Mouse (Mus musculus): ENCODE measurements around the gene Hilpda. TPM values are rescaled to one million over a fixed set of nuclear protein-coding genes. Genes with fewer than 3 reads are reported as not detected.
A peak's percentile ranks its signal among the peaks of the same experiment; 100 is the strongest.

The Hilpda gene
- 1 to 10 TPM; 6.5 to 7.5 TPM for total RNA-seq (2021)

DNA sequence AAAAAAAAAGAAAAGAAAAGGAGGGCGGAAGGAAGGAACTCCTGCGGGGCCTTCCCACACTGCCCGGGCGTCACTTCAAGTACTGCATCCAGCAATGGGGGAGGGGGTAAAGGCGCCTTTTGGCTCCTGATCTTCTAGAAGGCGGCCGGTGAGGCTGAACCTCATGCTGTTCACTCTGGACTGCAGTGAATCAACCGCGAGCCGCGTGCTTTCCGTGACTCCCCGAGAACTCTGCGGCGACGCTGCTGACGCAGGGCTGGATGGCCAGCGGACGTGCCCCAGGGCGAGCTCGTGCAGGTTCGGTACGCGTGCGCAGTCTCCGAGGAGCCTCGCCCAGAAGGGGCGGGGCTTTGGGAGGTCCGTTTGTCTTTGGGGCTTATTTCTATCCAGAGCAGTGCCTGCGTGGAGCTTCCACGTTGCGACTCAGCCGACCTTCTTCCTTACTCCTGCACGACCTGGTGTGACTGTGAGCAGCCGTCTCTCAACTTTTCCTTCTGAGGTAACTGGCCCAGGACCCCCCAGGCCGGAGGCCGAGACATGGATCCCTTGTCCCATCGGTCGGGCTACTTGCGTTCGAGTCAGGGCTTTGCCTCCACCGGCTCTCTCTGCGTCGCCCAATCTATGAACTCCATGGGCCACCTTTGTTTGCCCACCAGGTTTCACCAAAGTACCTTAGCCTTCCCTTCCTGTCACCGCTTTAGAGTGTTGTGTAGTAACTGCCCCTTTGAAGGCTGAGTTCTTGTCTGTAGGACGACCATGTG is at the start of gene Hilpda:
Gene Hilpda (plus strand): TSS at position 177 of the 761 bp plus-strand sequence.
- intact Hi-C loops (cut with DNase I) = no loop called here
- DNase-seq (ENCODE audit: low spot score in 2 of 2) = peak; percentile 88 to 90

GRCm38 (mm10) chr6:29229265-29229913 is 42.9 kb upstream of the Hilpda start:
- no peak for DNase-seq (ENCODE audit: low spot score in 2 of 2)
- intact Hi-C loops (cut with DNase I) = no loop called here

- no peak for DNase-seq (ENCODE audit: low spot score in 2 of 2)
- intact Hi-C loops (cut with DNase I) = no loop called here
Observed at GRCm38 (mm10) chr6:29230386-29230785, 41.9 kb upstream of the Hilpda start.

- intact Hi-C loops (cut with DNase I) = no loop called here
- no peak for DNase-seq (ENCODE audit: low spot score in 2 of 2)
Observed at GRCm38 (mm10) chr6:29231799-29232198, 40.5 kb upstream of the Hilpda start.

GRCm38 (mm10) chr6:29232321-29232720 is 40.0 kb upstream of the Hilpda start:
- no peak for DNase-seq (ENCODE audit: low spot score in 2 of 2)
- intact Hi-C loops (cut with DNase I) = no loop called here

GRCm38 (mm10) chr6:29233710-29234109 is 38.6 kb upstream of the Hilpda start:
- no peak for DNase-seq (ENCODE audit: low spot score in 2 of 2)
- intact Hi-C loops (cut with DNase I) = no loop called here

DNA sequence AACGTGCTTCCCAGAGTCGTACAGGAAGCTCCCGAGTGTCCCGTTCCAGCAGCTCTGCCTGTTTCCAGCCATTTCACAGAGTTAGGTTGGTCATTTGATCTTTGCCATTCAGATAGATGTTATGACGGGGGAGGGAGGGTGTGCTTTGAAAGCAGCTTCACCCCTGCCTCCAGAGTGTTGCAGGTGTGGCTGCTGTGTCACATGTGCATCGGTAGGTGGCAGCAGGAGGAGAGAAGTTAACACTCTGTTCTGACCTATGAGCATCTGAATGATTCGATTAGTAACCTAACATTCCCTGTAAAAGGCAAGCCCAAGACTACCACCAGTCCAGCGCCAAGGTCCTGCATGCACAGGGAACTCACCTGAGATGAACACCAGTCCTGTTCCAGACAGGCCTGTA is 38.0 kb upstream of the Hilpda start:
- no peak for DNase-seq (ENCODE audit: low spot score in 2 of 2)
- intact Hi-C loops (cut with DNase I) = no loop called here

DNA sequence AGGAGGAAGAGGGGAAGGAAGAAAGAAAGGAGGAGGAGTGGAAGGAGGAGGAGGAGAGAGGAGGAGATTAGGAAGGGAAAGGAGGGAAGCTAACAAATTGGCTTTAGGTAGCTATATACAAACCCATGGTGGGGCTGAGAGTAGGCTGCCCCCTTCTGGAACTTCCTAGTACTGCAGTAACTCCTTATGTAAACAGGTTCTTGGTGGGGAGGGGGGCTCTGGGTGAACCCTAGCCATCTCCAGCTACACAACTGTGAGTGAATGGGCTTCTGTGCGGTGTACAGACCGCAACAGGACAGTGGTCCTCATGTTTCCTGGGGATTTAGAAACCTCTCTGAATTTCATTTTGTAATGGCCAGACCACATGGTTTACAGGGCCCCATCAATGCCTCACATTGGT is 31.5 kb upstream of the Hilpda start:
- intact Hi-C loops (cut with DNase I) = loop anchor here (1.0 to 5.0 kb wide), 2 partner anchors 36 kb away; partner anchors contain the start of gene Fam71f2
- DNase-seq (ENCODE audit: low spot score in 2 of 2) = no peak

DNA sequence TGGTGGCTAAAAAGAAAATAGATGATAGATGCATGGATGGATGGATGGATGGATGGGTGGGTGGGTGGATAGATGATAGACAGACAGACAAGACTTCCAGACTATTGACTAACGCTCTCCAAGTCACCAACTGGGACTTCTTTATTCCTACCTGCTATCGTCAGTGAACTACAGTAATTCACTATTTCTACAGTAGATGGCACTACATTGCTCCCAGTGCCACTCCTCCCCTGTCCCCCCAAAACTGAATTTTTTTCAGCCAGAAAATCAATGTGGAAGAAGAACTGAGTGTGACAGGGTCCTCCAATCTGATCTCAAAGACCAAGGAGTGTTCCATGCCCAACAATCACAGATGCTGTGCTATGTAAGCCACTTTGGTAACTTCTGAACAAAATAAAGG is 30.6 kb upstream of the Hilpda start:
- intact Hi-C loops (cut with DNase I) = loop anchor here (5.0 kb wide), 1 partner anchor 36 kb away; the partner anchor contains the start of gene Fam71f2
- no peak for DNase-seq (ENCODE audit: low spot score in 2 of 2)

- no peak for DNase-seq (ENCODE audit: low spot score in 2 of 2)
- intact Hi-C loops (cut with DNase I) = loop anchor here (5.0 kb wide), 1 partner anchor 35 kb away; the partner anchor contains the start of gene Fam71f2
Observed at GRCm38 (mm10) chr6:29242265-29242664, 30.0 kb upstream of the Hilpda start.

DNA sequence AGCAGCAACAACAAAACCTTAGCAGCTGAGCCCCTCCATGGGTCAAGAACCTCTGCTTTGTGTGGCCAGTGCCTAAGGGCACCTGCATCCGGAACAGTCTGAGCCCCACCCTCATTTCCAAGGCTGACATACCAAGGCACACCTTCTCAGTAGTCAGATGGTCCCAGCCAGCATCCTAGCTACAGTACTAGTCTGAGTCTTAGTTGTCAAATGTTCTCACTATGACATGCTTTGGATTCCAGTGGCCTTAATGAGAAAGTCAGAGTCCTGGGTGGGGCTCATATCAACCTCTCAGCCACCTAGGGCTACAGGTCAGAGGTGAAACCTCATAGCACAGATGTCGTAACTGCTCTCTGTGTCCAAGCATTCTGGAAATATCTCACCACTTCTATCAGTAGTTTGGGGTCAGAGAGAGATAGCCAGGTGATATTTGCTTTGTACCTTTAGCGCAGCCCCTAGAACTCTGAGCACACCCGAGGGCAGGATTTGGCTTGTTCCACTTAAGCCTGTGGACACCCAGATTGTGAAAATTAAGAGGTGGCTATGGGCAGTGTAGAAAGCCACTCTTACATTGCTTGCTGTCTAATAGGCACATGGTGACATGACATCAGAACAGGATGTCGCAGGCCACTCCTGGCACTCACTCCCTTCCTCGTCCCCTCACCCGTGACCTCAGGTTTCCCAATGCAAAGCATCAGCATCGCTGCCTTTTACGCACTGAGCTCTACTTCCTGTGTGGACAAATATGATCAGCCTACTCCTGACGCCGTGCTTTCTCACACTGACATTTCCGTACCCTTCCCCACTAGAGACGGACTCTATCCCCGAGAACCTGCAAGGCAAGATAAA is 26.8 kb upstream of the Hilpda start:
- DNase-seq (ENCODE audit: low spot score in 2 of 2) = no peak
- intact Hi-C loops (cut with DNase I) = no loop called here

GRCm38 (mm10) chr6:29246183-29246582 is 26.1 kb upstream of the Hilpda start:
- no peak for DNase-seq (ENCODE audit: low spot score in 2 of 2)
- intact Hi-C loops (cut with DNase I) = no loop called here

DNA sequence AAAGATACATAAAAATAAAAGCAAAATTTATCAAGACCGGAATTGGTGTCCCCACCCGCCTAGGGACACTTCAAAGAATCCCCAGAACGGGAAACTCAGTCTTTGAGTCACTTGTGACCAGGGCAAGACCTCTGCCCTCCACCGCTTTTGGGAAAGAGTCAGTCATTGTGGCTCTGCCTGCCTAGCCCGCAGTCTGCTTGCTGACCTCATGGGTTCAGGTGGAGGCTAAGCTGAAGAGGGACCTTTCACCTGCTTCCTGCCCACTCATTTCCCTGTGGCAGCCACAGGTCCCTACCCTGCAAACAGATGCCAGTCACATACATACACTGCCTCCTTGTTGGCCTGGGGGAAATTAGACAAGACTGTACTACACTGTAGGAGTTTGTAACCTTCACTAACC is 25.7 kb upstream of the Hilpda start:
- intact Hi-C loops (cut with DNase I) = no loop called here
- no peak for DNase-seq (ENCODE audit: low spot score in 2 of 2)

- no peak for DNase-seq (ENCODE audit: low spot score in 2 of 2)
- intact Hi-C loops (cut with DNase I) = no loop called here
Observed at GRCm38 (mm10) chr6:29247072-29247471, 25.2 kb upstream of the Hilpda start.

- intact Hi-C loops (cut with DNase I) = no loop called here
- no peak for DNase-seq (ENCODE audit: low spot score in 2 of 2)
Observed at GRCm38 (mm10) chr6:29259418-29259817, 12.9 kb upstream of the Hilpda start.

- no peak for DNase-seq (ENCODE audit: low spot score in 2 of 2)
- intact Hi-C loops (cut with DNase I) = no loop called here
Observed at GRCm38 (mm10) chr6:29261831-29262230, 10.5 kb upstream of the Hilpda start.

- peak; percentile 19 to 28 for DNase-seq (ENCODE audit: low spot score in 2 of 2)
Observed at GRCm38 (mm10) chr6:29263650-29264455, 8.4 kb upstream of the Hilpda start.

GRCm38 (mm10) chr6:29264456-29264781 is 7.9 kb upstream of the Hilpda start:
- DNase-seq (ENCODE audit: low spot score in 2 of 2) = no peak
- intact Hi-C loops (cut with DNase I) = no loop called here

More at GRCm38 (mm10) chr6:29263650-29264455, 8.4 kb upstream of the Hilpda start:
- intact Hi-C loops (cut with DNase I) = no loop called here

GRCm38 (mm10) chr6:29266936-29267335 is 5.4 kb upstream of the Hilpda start:
- intact Hi-C loops (cut with DNase I) = no loop called here

More at GRCm38 (mm10) chr6:29266936-29267335, 5.4 kb upstream of the Hilpda start:
- no peak for DNase-seq (ENCODE audit: low spot score in 2 of 2)

All from left cerebral cortex, postnatal 36 days (tissue).